Mouse (Mus musculus) liver, embryonic 14.5 days (tissue): ENCODE results near the gene Vmn2r114. TPM values are rescaled to one million over a fixed set of nuclear protein-coding genes. Genes with fewer than 3 reads are reported as not detected.
"Not testable (repeated sequence)": the region's sequence is repeated elsewhere in the genome, so short reads cannot be mapped to it uniquely, and the experiment has no call there.

Experiments used
- ATAC-seq: fragments of 200-750 bp; cut with Nextera tagmentation; 2 replicates; pipeline ENCODE4 v1.8.0; 2017; ENCODE audit warnings: moderate number of reproducible peaks, mild to moderate bottlenecking, moderate library complexity; ENCODE audit not compliant: insufficient read depth
- DNase-seq, 3 experiments: peaks; one replicate each; pipeline ENCODE4 v3.0.0-alpha.2; 2012 to 2013; ENCODE audit warnings: low read depth in 3 of 3, low spot score in 3 of 3
- H3K27ac ChIP-seq: fragments of 300-500 bp; sonication (generic); 2 replicates; pipeline ENCODE4 v1.5.1; 2014; ENCODE audit warnings: moderate library complexity, mild to moderate bottlenecking, control low read depth, inconsistent platforms
- H3K27me3 ChIP-seq: fragments of 300-500 bp; sonication (generic); 2 replicates; pipeline ENCODE4 v1.6.1; 2014; ENCODE audit warnings: mild to moderate bottlenecking, low read length, moderate library complexity; ENCODE audit not compliant: control insufficient read depth, insufficient read depth
- H3K36me3 ChIP-seq: fragments of 300-500 bp; sonication (generic); replicated peaks from 2 replicates; pipeline ENCODE4 v1.6.1; 2014; ENCODE audit warnings: low read depth; ENCODE audit not compliant: control insufficient read depth, insufficient read depth
- H3K4me1 ChIP-seq, 2 experiments: fragments of 200-500 bp in 1 of 2; fragments of 300-500 bp in 1 of 2; sonication (generic) in 1 of 2; replicated peaks; 2 replicates each; pipeline ENCODE4 v1.6.1; 2012 to 2014; ENCODE audit warnings: antibody characterized with exemption in 1 of 2, inconsistent platforms in 1 of 2, low read length in 1 of 2; ENCODE audit not compliant: control insufficient read depth in 2 of 2, insufficient read depth in 2 of 2
- H3K4me2 ChIP-seq: fragments of 300-500 bp; sonication (generic); 2 replicates; pipeline ENCODE4 v1.6.1; 2014; ENCODE audit warnings: low read depth, mild to moderate bottlenecking, control low read depth, moderate library complexity
- H3K4me3 ChIP-seq, 2 experiments: fragments of 200-500 bp in 1 of 2; fragments of 300-500 bp in 1 of 2; sonication (generic) in 1 of 2; 2 replicates each; pipeline ENCODE4 v1.5.1; 2012 to 2014; ENCODE audit warnings: low read depth in 2 of 2, low read length in 2 of 2, mild to moderate bottlenecking in 2 of 2, control low read depth in 1 of 2, inconsistent platforms in 1 of 2, moderate library complexity in 1 of 2; ENCODE audit not compliant: insufficient read depth in 1 of 2
- H3K9ac ChIP-seq: fragments of 300-500 bp; sonication (generic); replicated peaks from 2 replicates; pipeline ENCODE4 v1.6.1; 2014; ENCODE audit warnings: mild to moderate bottlenecking, control low read depth, moderate library complexity
- H3K9me3 ChIP-seq: fragments of 300-500 bp; sonication (generic); 2 replicates; pipeline ENCODE4 v1.6.1; 2016; ENCODE audit warnings: low read length, mixed read lengths; ENCODE audit not compliant: control insufficient read depth
- CTCF ChIP-seq: IDR thresholded peaks from 2 replicates; pipeline ENCODE4 v1.5.1; 2016; ENCODE audit warnings: antibody characterized with exemption, low read depth, control low read depth
- EP300 ChIP-seq: IDR thresholded peaks from 2 replicates; pipeline ENCODE4 v1.6.1; 2016; ENCODE audit warnings: antibody characterized with exemption, low read depth
- whole genome bisulfite sequencing: fragments of 180-500 bp; shearing (Covaris S2); extraction: QIAGEN DNeasy Blood & Tissue Kit; methylation state at CpG from one replicate; pipeline ENCODE4 v1.1.7; 2014; ENCODE audit not compliant: insufficient replicate concordance; 5-methylcytosine and 5-hydroxymethylcytosine counted together
- polyA plus RNA-seq, 2 experiments: library from polyadenylated mRNA; depleted of rRNA in 1 of 2; stranded (reverse) in 1 of 2; unstranded in 1 of 2; fragments of >200 nt; fragmentation: Nextera tagmentation in 1 of 2; extraction: Ambion mirVana in 1 of 2; gene quantifications; 2 replicates each; pipeline versions ENCODE4 v1.2.1 to v1.2.3; 2012 to 2014

Gene Vmn2r114
- not detected in 2 replicates for polyA plus RNA-seq (2012; rRNA removed)
- not detected in 2 replicates for polyA plus RNA-seq (2014; fragmentation: Nextera tagmentation; extraction: Ambion mirVana)

DNA sequence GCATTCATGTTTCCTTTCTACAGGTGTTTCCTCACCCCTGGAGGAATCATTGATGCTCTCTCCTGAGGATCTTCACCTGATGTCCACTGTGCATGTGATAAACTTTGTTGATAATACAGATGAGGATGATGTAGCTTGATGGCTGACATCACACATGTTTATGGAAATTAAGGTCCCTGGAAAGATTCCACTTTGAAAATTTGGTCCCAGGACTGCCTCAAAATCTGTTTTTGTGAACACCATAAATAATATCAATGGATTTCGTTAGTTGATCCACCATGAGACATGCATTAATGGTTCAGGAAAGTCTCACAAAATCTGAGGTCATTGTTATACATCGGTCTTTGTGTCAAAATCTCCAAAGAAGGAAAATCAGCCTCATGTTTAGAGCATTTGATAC lies at the start of gene Vmn2r114:
Gene Vmn2r114 (minus strand): TSS at position 101 of the 400 bp plus-strand sequence.
- not testable (repeated sequence) for H3K27me3 ChIP-seq, H3K27ac ChIP-seq, H3K4me1 ChIP-seq, H3K4me3 ChIP-seq, H3K9me3 ChIP-seq, DNase-seq, ATAC-seq, H3K36me3 ChIP-seq, H3K4me2 ChIP-seq, H3K9ac ChIP-seq
- 44% methylated on average over 2 of the region's 2 CpGs for WGBS

DNA sequence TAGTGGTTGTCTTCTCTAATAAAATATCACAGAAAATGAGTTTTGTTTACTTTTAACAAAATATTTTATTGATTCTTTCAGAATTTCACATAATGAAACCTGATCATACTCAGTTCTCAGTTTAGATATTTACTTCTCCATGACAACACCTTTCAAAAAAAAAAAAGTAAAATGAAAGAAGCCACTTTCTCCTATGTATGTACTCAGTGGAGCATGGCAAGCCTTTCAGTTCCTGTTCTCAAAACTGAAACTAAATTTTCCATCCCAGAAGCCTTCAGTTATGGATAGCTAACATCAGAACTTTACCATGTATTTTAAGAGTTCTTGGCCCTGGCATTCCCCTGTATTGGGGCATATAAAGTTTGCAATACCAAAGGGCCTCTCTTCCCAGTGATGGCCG lies 39.3 kb upstream of the Vmn2r114 start:
- no peak for TF ChIP-seq EP300
- TF ChIP-seq CTCF, result no peak
- H3K4me3 ChIP-seq, result no peak overlapping the region
- H3K4me1 ChIP-seq, result no peaks in the 10 kb centered on the region
- no peak overlapping the region for H3K4me2 ChIP-seq
- no peaks in the 10 kb centered on the region for H3K36me3 ChIP-seq
- no peak overlapping the region for H3K9ac ChIP-seq
- no peak for DNase-seq
- no peak for ATAC-seq
- no peaks in the 10 kb centered on the region for H3K9me3 ChIP-seq
- no peaks in the 10 kb centered on the region for H3K27me3 ChIP-seq
- no peak overlapping the region for H3K27ac ChIP-seq
- WGBS, result 20% methylated on average over 1 of the region's 1 CpGs

- WGBS, result 47% methylated on average over 2 of the region's 2 CpGs
Observed at GRCm38 (mm10) chr17:23343441-23343840, 31.1 kb upstream of the Vmn2r114 start, which contains the start of gene Vmn2r115. TSS of gene Vmn2r115 (plus strand) at chr17:23343741.

GRCm38 (mm10) chr17:23330657-23331056 lies 18.3 kb upstream of the Vmn2r114 start:
- H3K4me3 ChIP-seq, result no peak overlapping the region
- WGBS, result 60% methylated on average over 6 of the region's 6 CpGs
- H3K27me3 ChIP-seq, result no peaks in the 10 kb centered on the region
- H3K9me3 ChIP-seq, result no peaks in the 10 kb centered on the region
- DNase-seq, result no peak
- no peak overlapping the region for H3K27ac ChIP-seq
- H3K36me3 ChIP-seq, result no peaks in the 10 kb centered on the region
- no peak for ATAC-seq
- TF ChIP-seq CTCF (no peak), EP300 (no peak)
- no peaks in the 10 kb centered on the region for H3K4me1 ChIP-seq
- no peak overlapping the region for H3K9ac ChIP-seq
- H3K4me2 ChIP-seq, result no peak overlapping the region

More at GRCm38 (mm10) chr17:23343441-23343840, 31.1 kb upstream of the Vmn2r114 start, which contains the start of gene Vmn2r115:
- H3K4me1 ChIP-seq, H3K27ac ChIP-seq, H3K4me2 ChIP-seq, H3K27me3 ChIP-seq, H3K36me3 ChIP-seq, H3K9me3 ChIP-seq, H3K4me3 ChIP-seq, DNase-seq, ATAC-seq, H3K9ac ChIP-seq: not testable (repeated sequence)

Other genes starting within 250 kb of the Vmn2r114 start
- gene Zfp40, start 119.3 kb downstream of the Vmn2r114 start, polyA plus RNA-seq (2012; rRNA removed), result 0.58 and 0.98 TPM in 2 replicates
- gene Zfp40, start 119.3 kb downstream of the Vmn2r114 start, polyA plus RNA-seq (2014; fragmentation: Nextera tagmentation; extraction: Ambion mirVana), result 1.3 and 1.4 TPM in 2 replicates
- not detected in 2 replicates for gene Vmn2r115, start 31.2 kb upstream of the Vmn2r114 start, polyA plus RNA-seq (2012; rRNA removed)
- gene Vmn2r115, start 31.2 kb upstream of the Vmn2r114 start, polyA plus RNA-seq (2014; fragmentation: Nextera tagmentation; extraction: Ambion mirVana), result not detected in 2 replicates
- not detected in 2 replicates for gene Vmn2r116, start 72.1 kb upstream of the Vmn2r114 start, polyA plus RNA-seq (2012; rRNA removed)
- gene Vmn2r116, start 72.1 kb upstream of the Vmn2r114 start, polyA plus RNA-seq (2014; fragmentation: Nextera tagmentation; extraction: Ambion mirVana), result not detected in 2 replicates
- gene Vmn2r117, start 167.2 kb upstream of the Vmn2r114 start, polyA plus RNA-seq (2012; rRNA removed), result not detected in 2 replicates
- gene Vmn2r117, start 167.2 kb upstream of the Vmn2r114 start, polyA plus RNA-seq (2014; fragmentation: Nextera tagmentation; extraction: Ambion mirVana), result not detected in 2 replicates